Mouse (Mus musculus): Measurements from ENCODE around the gene Ebf1.

DNA sequence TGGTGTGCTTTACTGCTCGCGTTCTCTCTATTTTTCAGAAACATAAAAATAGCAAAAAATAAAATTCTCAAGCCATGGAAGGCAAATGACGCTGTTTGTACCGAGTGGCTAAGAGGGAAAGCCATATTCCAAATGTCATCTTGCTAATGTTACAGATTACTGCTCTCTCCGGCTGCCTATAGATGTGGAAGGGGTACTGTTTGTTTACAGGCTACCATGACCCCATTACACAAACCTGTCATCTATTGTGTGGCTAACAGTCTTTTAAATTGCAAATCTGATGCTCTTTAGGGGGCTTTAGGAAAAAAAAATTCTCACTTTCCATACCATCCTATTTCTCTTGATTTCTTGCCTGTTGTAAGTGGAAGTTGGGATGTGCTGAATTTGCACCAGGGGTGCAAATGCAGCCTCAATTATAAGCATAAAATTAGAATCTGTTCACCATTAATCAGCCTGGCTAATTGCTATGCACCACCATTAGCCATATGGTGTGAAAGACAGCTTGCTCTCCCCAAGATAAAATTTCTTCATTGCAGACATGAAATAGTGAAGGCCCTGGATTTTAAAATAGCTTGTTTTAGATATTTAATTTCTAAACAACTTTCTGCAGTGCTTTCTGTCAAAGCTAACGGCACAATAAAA is 17.6 kb downstream of the Ebf1 start:
- TF ChIP-seq CTCF (IDR thresholded peaks at IDR 0.05) = no peak
- no peak for TF ChIP-seq EP300 (IDR thresholded peaks at IDR 0.05)
